Mouse (Mus musculus): ENCODE measurements around the gene Taar8c. TPM values are rescaled to one million over a fixed set of nuclear protein-coding genes. Genes with fewer than 3 reads are reported as not detected.
"Not testable (repeated sequence)": the region's sequence is repeated elsewhere in the genome, so short reads cannot be mapped to it uniquely, and the experiment has no call there.

The Taar8c gene
- polyA plus RNA-seq, 1 experiment from 2014 or later: not detected

GRCm38 (mm10) chr10:24133132-24133531, 31.4 kb upstream of the Taar8c start:
- Histone ChIP-seq H3K27ac (ENCODE audit: low read length) (peak overlapping the region; percentile 58), H3K9ac (replicated peaks; ENCODE audit: low read depth) (no peak overlapping the region), H3K4me2 (replicated peaks; ENCODE audit: low read depth, low read length) (no peak overlapping the region), H3K4me3 (ENCODE audit: low read depth, low read length) (no peak overlapping the region), H3K4me1 (ENCODE audit: insufficient read depth, low read depth, low read length) (no peaks in the 10 kb centered on the region; the same call in 1 of the 2 replicates), H3K9me3 (ENCODE audit: low read length) (no peaks in the 10 kb centered on the region), H3K36me3 (ENCODE audit: insufficient read depth, low read length) (no peaks in the 10 kb centered on the region), H3K27me3 (replicated peaks; ENCODE audit: insufficient read depth, low read length) (no peaks in the 10 kb centered on the region)
- WGBS: 9% methylated on average over 2 of the region's 2 CpGs
- DNase-seq (ENCODE audit: low spot score): peak; percentile 37
- no peak for ATAC-seq
- no peak for TF ChIP-seq CTCF (IDR thresholded peaks at IDR 0.05)
- no peak for TF ChIP-seq EP300 (IDR thresholded peaks at IDR 0.05)

- H3K36me3 ChIP-seq (ENCODE audit: insufficient read depth, low read length): no peaks in the 10 kb centered on the region
- ATAC-seq (peak; percentile 89), DNase-seq (ENCODE audit: low spot score) (peak; percentile 90)
- no peaks in the 10 kb centered on the region for H3K9me3 ChIP-seq (ENCODE audit: low read length)
- peak overlapping the region; percentile 58 for H3K27ac ChIP-seq (ENCODE audit: low read length)
- no peaks in the 10 kb centered on the region for H3K27me3 ChIP-seq (replicated peaks; ENCODE audit: insufficient read depth, low read length)
- H3K9ac ChIP-seq (replicated peaks; ENCODE audit: low read depth): no peak overlapping the region
- TF ChIP-seq EP300 (IDR thresholded peaks at IDR 0.05): peak; percentile 13; the same call in 1 of the 2 replicates
- TF ChIP-seq CTCF (IDR thresholded peaks at IDR 0.05): no peak
- H3K4me1 ChIP-seq (ENCODE audit: insufficient read depth, low read depth, low read length): no peaks in the 10 kb centered on the region; the same call in 1 of the 2 replicates
- peak overlapping the region; percentile 47 for H3K4me2 ChIP-seq (replicated peaks; ENCODE audit: low read depth, low read length)
- H3K4me3 ChIP-seq (ENCODE audit: low read depth, low read length): no peak overlapping the region
- 14% methylated on average over 5 of the region's 5 CpGs for WGBS
These were observed 30.6 kb upstream of the Taar8c start for GRCm38 (mm10) chr10:24132273-24132672.

GRCm38 (mm10) chr10:24131451-24132262, 29.9 kb upstream of the Taar8c start:
- ATAC-seq (peak; percentile 72), DNase-seq (ENCODE audit: low spot score) (peak; percentile 96)
- H3K4me2 ChIP-seq (replicated peaks; ENCODE audit: low read depth, low read length): peak overlapping the region; percentile 47
- H3K9me3 ChIP-seq (ENCODE audit: low read length): no peaks in the 10 kb centered on the region
- peak overlapping the region; percentile 58 for H3K27ac ChIP-seq (ENCODE audit: low read length)
- no peaks in the 10 kb centered on the region; the same call in 1 of the 2 replicates for H3K4me1 ChIP-seq (ENCODE audit: insufficient read depth, low read depth, low read length)
- 16% methylated on average over 9 of the region's 9 CpGs for WGBS
- no peaks in the 10 kb centered on the region for H3K27me3 ChIP-seq (replicated peaks; ENCODE audit: insufficient read depth, low read length)
- no peaks in the 10 kb centered on the region for H3K36me3 ChIP-seq (ENCODE audit: insufficient read depth, low read length)
- H3K4me3 ChIP-seq (ENCODE audit: low read depth, low read length): peak overlapping the region; percentile 31
- no peak overlapping the region; the same call in 1 of the 2 replicates for H3K9ac ChIP-seq (replicated peaks; ENCODE audit: low read depth)
- no peak for TF ChIP-seq EP300 (IDR thresholded peaks at IDR 0.05)
- TF ChIP-seq CTCF (IDR thresholded peaks at IDR 0.05): peak; percentile 84

- Histone ChIP-seq H3K36me3 (ENCODE audit: insufficient read depth, low read length) (no peaks in the 10 kb centered on the region), H3K4me1 (ENCODE audit: insufficient read depth, low read depth, low read length) (no peaks in the 10 kb centered on the region), H3K9ac (replicated peaks; ENCODE audit: low read depth) (no peak overlapping the region), H3K9me3 (ENCODE audit: low read length) (no peaks in the 10 kb centered on the region), H3K4me2 (replicated peaks; ENCODE audit: low read depth, low read length) (no peak overlapping the region), H3K27ac (ENCODE audit: low read length) (no peak overlapping the region), H3K4me3 (ENCODE audit: low read depth, low read length) (no peak overlapping the region), H3K27me3 (replicated peaks; ENCODE audit: insufficient read depth, low read length) (no peaks in the 10 kb centered on the region)
- peak; percentile 84 for TF ChIP-seq CTCF (IDR thresholded peaks at IDR 0.05)
- no peak for TF ChIP-seq EP300 (IDR thresholded peaks at IDR 0.05)
- no peak for ATAC-seq
- peak; percentile 80 for DNase-seq (ENCODE audit: low spot score)
- WGBS: 42% methylated on average over 6 of the region's 6 CpGs
These were observed 9.5 kb upstream of the Taar8c start for GRCm38 (mm10) chr10:24111116-24111778.

GRCm38 (mm10) chr10:24109434-24109833, 7.7 kb upstream of the Taar8c start, which contains the start of gene Taar9:
TSS of gene Taar9 (minus strand) at chr10:24109534.
- not testable (repeated sequence) for DNase-seq (ENCODE audit: low spot score); H3K4me3 ChIP-seq (ENCODE audit: low read depth, low read length); H3K27me3 ChIP-seq (replicated peaks; ENCODE audit: insufficient read depth, low read length); H3K4me1 ChIP-seq (ENCODE audit: insufficient read depth, low read depth, low read length); H3K4me2 ChIP-seq (replicated peaks; ENCODE audit: low read depth, low read length); ATAC-seq; H3K27ac ChIP-seq (ENCODE audit: low read length); H3K9me3 ChIP-seq (ENCODE audit: low read length); H3K9ac ChIP-seq (replicated peaks; ENCODE audit: low read depth); H3K36me3 ChIP-seq (ENCODE audit: insufficient read depth, low read length)
- WGBS: 74% methylated on average over 8 of the region's 8 CpGs

GRCm38 (mm10) chr10:24108236-24108635, 6.5 kb upstream of the Taar8c start:
- ATAC-seq: no peak
- no peaks in the 10 kb centered on the region for H3K4me1 ChIP-seq (ENCODE audit: insufficient read depth, low read depth, low read length)
- no peak overlapping the region for H3K27ac ChIP-seq (ENCODE audit: low read length)
- H3K9me3 ChIP-seq (ENCODE audit: low read length): no peaks in the 10 kb centered on the region
- H3K4me2 ChIP-seq (replicated peaks; ENCODE audit: low read depth, low read length): no peak overlapping the region
- TF ChIP-seq CTCF (IDR thresholded peaks at IDR 0.05) (no peak), EP300 (IDR thresholded peaks at IDR 0.05) (no peak)
- H3K27me3 ChIP-seq (replicated peaks; ENCODE audit: insufficient read depth, low read length): no peaks in the 10 kb centered on the region
- H3K4me3 ChIP-seq (ENCODE audit: low read depth, low read length): no peak overlapping the region
- H3K36me3 ChIP-seq (ENCODE audit: insufficient read depth, low read length): no peaks in the 10 kb centered on the region
- no peak for DNase-seq (ENCODE audit: low spot score)
- 72% methylated on average over 3 of the region's 3 CpGs for WGBS
- no peak overlapping the region for H3K9ac ChIP-seq (replicated peaks; ENCODE audit: low read depth)

All from lung, postnatal 0 days (tissue).